Mouse (Mus musculus) left cerebral cortex, postnatal 4 days (tissue): ENCODE measurements around the gene Gm49486. TPM values are rescaled to one million over a fixed set of nuclear protein-coding genes. Genes with fewer than 3 reads are reported as not detected.

ENCODE experiments used
- DNase-seq: peaks from one replicate; pipeline ENCODE4 v3.0.0-alpha.2; 2022
- intact Hi-C: fragments of 180-260 bp; cut with DNase I; formaldehyde crosslinking; loops from one replicate; pipeline ENCODE4 v1.15.1; 2025
- total RNA-seq, 2 experiments: library from RNA; stranded (reverse); gene quantifications; 2 replicates each; pipeline ENCODE4 v1.2.3; 2021

Gm49486 gene
- total RNA-seq, 2 experiments from 2014 or later, result 1.9 to 2.4 TPM

DNA sequence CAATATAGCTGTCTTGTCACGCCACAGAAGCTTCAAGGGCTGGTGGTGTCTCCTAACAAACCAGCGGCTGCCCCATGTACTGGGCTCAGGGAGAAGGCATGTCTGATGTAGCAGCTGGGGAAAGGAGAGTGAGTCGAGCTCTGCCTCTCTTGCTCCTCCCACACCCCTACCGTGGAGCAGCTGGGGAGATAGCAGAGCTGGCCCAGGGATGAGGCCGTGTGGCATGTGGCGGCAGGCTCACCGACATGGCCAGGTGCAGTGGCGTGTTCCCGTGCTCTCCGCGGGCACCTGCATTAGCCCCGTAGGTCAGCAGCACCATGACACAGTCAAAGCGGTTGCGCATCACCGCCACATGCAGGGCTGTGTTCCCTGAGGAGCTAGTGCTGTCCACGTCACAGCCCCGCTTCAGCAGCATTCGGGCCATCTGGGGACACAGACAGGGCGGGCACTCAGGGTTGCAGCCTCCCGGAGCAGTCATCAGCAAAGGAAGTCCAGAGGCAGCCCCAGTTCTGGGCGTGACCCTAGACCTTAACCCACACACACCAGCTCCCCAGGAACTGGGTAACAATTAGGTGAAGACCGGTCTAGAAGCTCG, 76.9 kb downstream of the Gm49486 start:
- DNase-seq, result no peak
- intact Hi-C loops, result no loop called here

Other genes with a start within 250 kb of the Gm49486 start
- 10 to 100 TPM; 84.8 to 94.8 TPM for gene H1f0, start 200.9 kb upstream of the Gm49486 start, total RNA-seq
- gene Galr3, start 187.5 kb upstream of the Gm49486 start, total RNA-seq, result 1 to 10 TPM in 1 of 2 experiments, not detected in 1; 1.0 TPM
- 10 to 100 TPM; 25.5 to 27.2 TPM for gene Ankrd54, start 166.5 kb upstream of the Gm49486 start, total RNA-seq
- gene Eif3l, start 154.2 kb upstream of the Gm49486 start, total RNA-seq, result 100 to 1,000 TPM; 116 to 122 TPM
- 10 to 100 TPM; 61.5 to 66.6 TPM for gene Micall1, start 120.5 kb upstream of the Gm49486 start, total RNA-seq
- gene Polr2f, start 88.4 kb upstream of the Gm49486 start, total RNA-seq, result 100 to 1,000 TPM; 143 to 152 TPM
- gene 1700088E04Rik, start 88.1 kb upstream of the Gm49486 start, total RNA-seq, result 10 to 100 TPM; 12.1 to 13.1 TPM
- gene Sox10, start 64.2 kb upstream of the Gm49486 start, total RNA-seq, result 10 to 100 TPM; 16.5 to 18.1 TPM
- gene Pick1, start 218 bp upstream of the Gm49486 start, total RNA-seq, result 10 to 100 TPM; 63.3 to 69.7 TPM
- not detected for gene Slc16a8, start 25.4 kb downstream of the Gm49486 start, total RNA-seq
- 10 to 100 TPM in 1 of 2 experiments, 1 to 10 TPM in 1; 10.0 to 11.3 TPM for gene Baiap2l2, start 56.1 kb downstream of the Gm49486 start, total RNA-seq
- gene Pla2g6, start 99.0 kb downstream of the Gm49486 start, total RNA-seq, result 10 to 100 TPM; 24.5 to 25.6 TPM
- 1 to 10 TPM; 1.5 to 1.9 TPM for gene Maff, start 117.2 kb downstream of the Gm49486 start, total RNA-seq
- gene Tmem184b, start 174.2 kb downstream of the Gm49486 start, total RNA-seq, result 10 to 100 TPM; 49.6 to 53.4 TPM
- 100 to 1,000 TPM; 285 to 296 TPM for gene Csnk1e, start 226.2 kb downstream of the Gm49486 start, total RNA-seq